Mouse (Mus musculus): Measurements from ENCODE around the gene Mccc2. TPM values are rescaled to one million over a fixed set of nuclear protein-coding genes. Genes with fewer than 3 reads are reported as not detected.
"Not testable (repeated sequence)": the region's sequence is repeated elsewhere in the genome, so short reads cannot be mapped to it uniquely, and the experiment has no call there.

Mccc2 gene
- polyA plus RNA-seq (2016; fragmentation: Nextera tagmentation; extraction: Ambion mirVana): 49.2 and 55.1 TPM in 2 replicates

DNA sequence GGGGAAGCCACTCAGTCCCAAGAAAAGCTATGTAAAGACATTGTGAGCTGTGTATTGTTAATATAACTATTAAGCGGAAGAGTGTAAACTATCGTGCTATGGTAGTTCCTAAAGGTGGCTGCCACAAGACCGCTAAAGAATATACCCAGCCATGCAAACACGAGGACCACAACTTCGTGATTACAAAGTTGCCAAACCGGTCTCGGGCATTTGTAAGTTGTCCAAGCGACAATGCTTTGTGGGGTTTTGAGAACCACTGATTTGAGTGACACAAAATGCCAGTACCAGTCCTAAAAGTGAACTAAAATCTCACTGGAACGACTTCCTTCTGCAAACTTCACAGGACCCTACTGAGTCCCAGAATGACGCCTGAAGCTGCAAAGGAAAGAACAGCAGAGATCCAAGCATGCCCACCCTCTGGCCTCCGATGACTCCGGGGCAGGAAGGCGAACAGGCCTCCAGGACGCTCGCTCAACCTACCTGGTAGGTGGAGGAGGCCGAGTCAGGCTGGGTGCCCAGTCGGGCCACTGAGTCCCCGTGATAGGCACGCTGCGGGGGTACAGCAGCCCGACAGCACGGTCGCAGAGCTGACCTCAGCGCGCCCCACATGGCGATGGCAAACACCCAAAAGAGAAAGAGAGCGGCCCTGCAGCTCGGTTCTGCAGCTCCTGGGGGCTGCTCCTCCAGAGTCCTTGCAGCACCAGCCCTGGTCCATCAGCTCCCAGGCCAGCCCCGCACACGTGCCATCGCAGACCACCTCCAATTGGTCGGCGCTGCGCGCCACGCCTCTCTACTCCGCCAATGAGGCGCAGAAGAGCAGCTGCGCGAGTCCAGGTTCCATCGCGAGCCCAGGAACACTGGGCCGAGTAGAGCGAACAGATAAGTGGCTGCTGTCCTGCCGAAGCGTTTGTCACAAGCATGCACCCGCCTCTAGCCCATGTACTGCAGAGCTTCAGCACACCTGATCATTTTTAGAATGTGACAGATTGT, at the start of gene Mccc2:
Gene Mccc2, minus strand, starts transcription at position 734 of the 990 bp plus-strand sequence.
- Histone ChIP-seq H3K9me3 (no peaks in the 10 kb centered on the region), H3K27me3 (no peaks in the 10 kb centered on the region), H3K9ac (peak within 1 kb of the TSS; percentile 77), H3K4me3 (peak within 1 kb of the TSS; percentile 80), H3K4me1 (peaks cover 14% of the 10 kb centered on the region; the same call in 1 of the 2 replicates), H3K4me2 (replicated peaks) (peak within 1 kb of the TSS; percentile 85), H3K27ac (peak within 1 kb of the TSS; percentile 60; the same call in 1 of the 2 replicates), H3K36me3 (peaks cover under 1% of the 10 kb centered on the region; the same call in 1 of the 2 replicates)
- peak; percentile 100 for ATAC-seq (ENCODE audit: insufficient number of reproducible peaks, insufficient read depth, low FRiP score, low TSS enrichment)
- WGBS: 4% methylated on average over 46 of the region's 47 CpGs

DNA sequence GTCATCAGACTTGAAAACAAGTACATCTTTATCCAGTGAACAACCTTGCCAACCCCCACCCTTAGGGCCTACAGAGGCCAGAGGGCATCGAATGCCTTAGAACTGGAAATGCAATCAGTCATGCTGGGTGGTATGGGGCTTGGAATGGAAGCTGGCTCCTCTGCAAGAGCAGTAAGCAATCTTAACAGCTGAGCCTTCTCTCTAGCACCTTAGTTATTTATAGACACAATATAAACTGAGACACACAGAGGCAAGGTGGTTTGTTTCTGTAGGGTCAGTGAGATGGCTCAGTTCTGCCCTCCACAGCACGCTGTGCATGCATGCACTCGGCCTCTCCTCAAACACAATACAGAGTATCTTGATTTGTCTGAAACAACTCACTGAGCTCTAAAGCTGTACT, 48.5 kb upstream of the Mccc2 start:
- Histone ChIP-seq H3K27me3 (no peaks in the 10 kb centered on the region), H3K4me2 (replicated peaks) (no peak overlapping the region), H3K4me3 (no peak overlapping the region), H3K36me3 (peaks cover 62% of the 10 kb centered on the region), H3K27ac (no peak overlapping the region), H3K4me1 (no peaks in the 10 kb centered on the region), H3K9me3 (no peaks in the 10 kb centered on the region), H3K9ac (no peak overlapping the region)
- ATAC-seq (ENCODE audit: insufficient number of reproducible peaks, insufficient read depth, low FRiP score, low TSS enrichment): no peak
- 94% methylated on average over 3 of the region's 3 CpGs for WGBS

DNA sequence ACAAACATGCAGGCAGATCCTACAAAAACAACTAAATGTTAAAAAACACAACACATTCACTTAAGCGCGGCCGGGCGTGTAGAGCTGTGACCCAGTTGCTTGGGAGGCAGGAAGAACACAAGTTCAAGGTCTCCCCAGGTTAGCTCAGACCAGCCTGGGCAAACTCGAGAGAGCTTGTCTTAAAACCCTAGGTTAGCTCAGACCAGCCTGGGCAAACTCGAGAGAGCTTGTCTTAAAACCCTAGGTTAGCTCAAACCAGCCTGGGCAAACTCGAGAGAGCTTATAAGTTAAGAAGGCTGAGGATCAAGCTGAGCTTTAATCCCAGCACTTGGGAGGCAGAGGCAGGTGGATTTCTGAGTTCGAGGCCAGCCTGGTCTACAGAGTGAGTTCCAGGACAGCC, 42.3 kb upstream of the Mccc2 start:
- H3K4me1 ChIP-seq; H3K4me3 ChIP-seq; H3K27ac ChIP-seq; H3K9me3 ChIP-seq; H3K4me2 ChIP-seq (replicated peaks); ATAC-seq (ENCODE audit: insufficient number of reproducible peaks, insufficient read depth, low FRiP score, low TSS enrichment); H3K9ac ChIP-seq; H3K27me3 ChIP-seq: not testable (repeated sequence)
- WGBS: 96% methylated on average over 8 of the region's 8 CpGs
- peaks cover 74% of the 10 kb centered on the region for H3K36me3 ChIP-seq

DNA sequence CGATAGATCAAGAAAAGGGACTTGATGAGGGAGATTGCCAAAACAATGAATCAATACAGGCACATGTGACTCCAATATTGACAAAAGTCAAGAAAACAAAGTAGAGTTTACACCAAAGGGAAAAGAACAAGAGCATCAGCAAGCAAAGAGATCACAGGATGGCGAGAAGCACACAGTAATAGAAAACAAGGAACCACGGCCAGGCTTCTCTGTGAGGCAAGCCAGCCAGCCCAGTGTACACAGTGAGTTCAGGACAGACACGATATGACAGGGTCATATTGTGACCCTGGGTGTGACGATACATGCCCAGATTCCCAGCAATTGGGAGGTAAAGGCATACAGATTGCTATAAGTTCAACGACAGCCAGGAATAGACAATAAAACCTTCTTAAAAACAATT, 10.6 kb upstream of the Mccc2 start:
- Histone ChIP-seq H3K4me1 (no peaks in the 10 kb centered on the region), H3K4me2 (replicated peaks) (no peak overlapping the region), H3K9me3 (no peaks in the 10 kb centered on the region), H3K4me3 (no peak overlapping the region), H3K9ac (no peak overlapping the region), H3K36me3 (peaks cover 59% of the 10 kb centered on the region), H3K27ac (no peak overlapping the region), H3K27me3 (no peaks in the 10 kb centered on the region)
- WGBS: 87% methylated on average over 6 of the region's 6 CpGs
- ATAC-seq (ENCODE audit: insufficient number of reproducible peaks, insufficient read depth, low FRiP score, low TSS enrichment): no peak

DNA sequence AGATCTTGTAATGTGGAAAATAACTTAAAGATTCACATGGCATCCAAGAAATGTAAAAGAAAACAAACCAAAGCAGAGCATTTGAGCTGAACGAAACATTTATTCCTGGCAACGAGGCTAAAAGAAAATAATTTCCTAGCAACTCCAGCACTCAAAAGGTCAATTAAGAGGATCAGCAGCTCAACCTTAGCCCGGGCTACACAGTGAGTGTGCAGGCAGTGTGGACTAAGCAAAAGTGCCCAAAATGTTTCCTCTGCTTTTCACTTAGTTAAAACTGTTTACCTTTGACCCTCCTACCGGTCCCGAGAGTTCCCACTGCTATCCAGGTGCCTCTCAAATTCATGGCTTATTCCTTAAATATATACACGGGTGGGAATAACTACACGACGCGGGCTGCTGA, 1.5 kb upstream of the Mccc2 start:
- 88% methylated on average over 9 of the region's 9 CpGs for WGBS
- Histone ChIP-seq H3K4me2 (replicated peaks) (no peak overlapping the region), H3K4me1 (peaks cover 14% of the 10 kb centered on the region; the same call in 1 of the 2 replicates), H3K36me3 (peaks cover 4% of the 10 kb centered on the region; the same call in 1 of the 2 replicates), H3K9me3 (no peaks in the 10 kb centered on the region), H3K4me3 (no peak overlapping the region), H3K27ac (no peak overlapping the region), H3K27me3 (no peaks in the 10 kb centered on the region), H3K9ac (no peak overlapping the region)
- no peak for ATAC-seq (ENCODE audit: insufficient number of reproducible peaks, insufficient read depth, low FRiP score, low TSS enrichment)

DNA sequence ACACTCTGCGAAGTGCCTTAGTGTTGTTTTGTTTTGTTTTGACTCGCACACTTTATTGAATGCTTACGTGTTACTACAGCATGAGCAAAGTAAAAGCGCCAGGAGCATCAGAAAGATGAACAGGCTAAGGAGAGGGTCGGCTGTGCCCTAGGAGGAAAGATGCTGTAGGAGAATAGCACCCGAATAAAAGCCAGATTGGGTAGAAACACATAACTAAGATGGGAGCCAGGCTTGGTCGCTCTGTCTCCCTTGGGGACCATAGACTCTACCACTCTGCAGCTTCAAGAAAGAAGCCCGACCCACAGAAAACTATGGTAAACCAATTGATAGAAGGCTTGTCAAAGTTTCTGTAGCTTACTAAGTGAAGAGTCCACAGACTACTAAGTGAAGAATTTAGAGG, 498 bp upstream of the Mccc2 start:
- H3K4me2 ChIP-seq (replicated peaks): peak overlapping the region; percentile 85
- H3K4me1 ChIP-seq: peaks cover 14% of the 10 kb centered on the region; the same call in 1 of the 2 replicates
- peaks cover 4% of the 10 kb centered on the region; the same call in 1 of the 2 replicates for H3K36me3 ChIP-seq
- H3K27me3 ChIP-seq: no peaks in the 10 kb centered on the region
- 9% methylated on average over 8 of the region's 8 CpGs for WGBS
- H3K4me3 ChIP-seq: peak overlapping the region; percentile 80
- H3K27ac ChIP-seq: peak overlapping the region; percentile 60; the same call in 1 of the 2 replicates
- peak overlapping the region; percentile 77 for H3K9ac ChIP-seq
- H3K9me3 ChIP-seq: no peaks in the 10 kb centered on the region
- ATAC-seq (ENCODE audit: insufficient number of reproducible peaks, insufficient read depth, low FRiP score, low TSS enrichment): peak; percentile 17; the same call in 1 of the 2 replicates

DNA sequence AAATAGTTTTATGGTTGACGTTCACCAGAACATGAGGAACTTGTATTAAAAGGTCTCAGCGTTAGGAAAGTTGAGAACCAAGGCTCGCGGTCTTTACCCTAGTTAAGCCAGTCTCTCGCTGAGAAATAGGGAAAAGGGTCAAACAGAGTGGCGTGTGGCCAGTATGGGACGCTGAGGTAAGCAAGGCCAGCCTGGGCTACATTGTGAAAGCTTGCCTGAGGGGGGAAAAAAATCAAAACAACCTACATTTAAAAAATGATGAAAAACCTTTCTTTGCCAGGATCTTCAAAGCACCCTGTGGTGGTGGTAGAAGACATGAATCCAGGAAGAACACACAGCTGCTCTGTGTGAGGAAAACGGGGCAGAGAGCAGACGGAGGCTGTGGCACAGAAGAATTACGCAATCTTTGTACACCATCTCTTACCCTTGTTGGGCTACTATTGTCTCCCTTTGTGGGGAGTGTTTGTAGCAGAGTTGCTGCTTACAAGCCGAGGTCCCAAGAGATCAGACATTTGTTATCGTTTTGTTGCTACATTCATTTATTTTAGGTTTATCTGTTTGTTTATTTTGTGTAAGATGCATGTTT, 9.4 kb downstream of the Mccc2 start:
- Histone ChIP-seq H3K27ac (no peak overlapping the region), H3K27me3 (no peaks in the 10 kb centered on the region), H3K4me1 (no peaks in the 10 kb centered on the region), H3K9ac (no peak overlapping the region), H3K9me3 (no peaks in the 10 kb centered on the region), H3K36me3 (no peaks in the 10 kb centered on the region), H3K4me2 (replicated peaks) (no peak overlapping the region), H3K4me3 (no peak overlapping the region)
- ATAC-seq (ENCODE audit: insufficient number of reproducible peaks, insufficient read depth, low FRiP score, low TSS enrichment): no peak
- WGBS: 89% methylated on average over 12 of the region's 12 CpGs

DNA sequence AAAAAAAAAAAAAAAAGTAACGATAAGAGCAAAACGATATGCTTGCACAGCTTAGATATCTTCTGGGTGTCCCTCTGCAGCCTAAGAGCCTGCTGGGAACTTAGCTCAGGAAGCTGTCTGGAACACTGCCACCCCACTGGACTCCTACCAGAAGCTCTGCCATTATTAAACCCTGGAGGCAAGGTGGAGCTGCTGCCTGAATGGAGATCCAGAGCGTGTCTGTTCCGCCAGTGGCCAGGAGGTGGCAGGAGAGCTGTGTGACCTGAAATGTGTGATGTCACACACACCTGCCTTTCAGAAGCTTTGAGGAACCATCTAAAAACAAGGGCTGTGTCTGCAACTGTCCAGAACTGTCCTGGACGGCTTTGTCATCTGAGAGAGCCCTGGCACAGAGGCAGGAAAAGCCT, 13.6 kb downstream of the Mccc2 start:
- ATAC-seq (ENCODE audit: insufficient number of reproducible peaks, insufficient read depth, low FRiP score, low TSS enrichment): no peak
- H3K4me3 ChIP-seq: no peak overlapping the region
- no peak overlapping the region for H3K27ac ChIP-seq
- no peaks in the 10 kb centered on the region for H3K4me1 ChIP-seq
- no peaks in the 10 kb centered on the region for H3K9me3 ChIP-seq
- 36% methylated on average over 5 of the region's 5 CpGs for WGBS
- peaks cover under 1% of the 10 kb centered on the region; the same call in 1 of the 2 replicates for H3K36me3 ChIP-seq
- H3K9ac ChIP-seq: no peak overlapping the region
- no peak overlapping the region for H3K4me2 ChIP-seq (replicated peaks)
- H3K27me3 ChIP-seq: no peaks in the 10 kb centered on the region

DNA sequence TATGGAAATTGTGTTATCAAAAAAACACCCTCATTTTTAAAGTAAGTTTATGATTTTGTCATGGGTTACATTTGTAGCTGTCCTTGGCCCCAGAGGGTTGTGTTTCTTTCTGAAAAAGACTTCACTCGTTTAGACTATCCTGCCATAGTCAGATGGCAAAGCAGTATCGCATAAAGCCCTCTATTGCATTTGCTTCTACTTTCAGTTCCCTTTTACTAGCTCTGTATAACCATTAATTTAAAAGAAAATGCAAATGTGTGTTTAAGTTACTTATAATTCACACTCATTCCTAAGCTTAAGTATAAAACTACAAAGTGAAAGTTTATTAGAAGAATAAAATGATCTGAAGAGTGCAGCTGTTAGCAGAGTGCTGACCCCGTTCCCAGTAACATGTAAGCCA, 16.4 kb downstream of the Mccc2 start:
- ATAC-seq (ENCODE audit: insufficient number of reproducible peaks, insufficient read depth, low FRiP score, low TSS enrichment): no peak
- Histone ChIP-seq H3K4me3 (no peak overlapping the region), H3K4me1 (no peaks in the 10 kb centered on the region), H3K27me3 (no peaks in the 10 kb centered on the region), H3K4me2 (replicated peaks) (no peak overlapping the region), H3K36me3 (peaks cover 4% of the 10 kb centered on the region; the same call in 1 of the 2 replicates), H3K9ac (no peak overlapping the region), H3K9me3 (no peaks in the 10 kb centered on the region), H3K27ac (no peak overlapping the region)
- WGBS: 96% methylated on average over 3 of the region's 3 CpGs

DNA sequence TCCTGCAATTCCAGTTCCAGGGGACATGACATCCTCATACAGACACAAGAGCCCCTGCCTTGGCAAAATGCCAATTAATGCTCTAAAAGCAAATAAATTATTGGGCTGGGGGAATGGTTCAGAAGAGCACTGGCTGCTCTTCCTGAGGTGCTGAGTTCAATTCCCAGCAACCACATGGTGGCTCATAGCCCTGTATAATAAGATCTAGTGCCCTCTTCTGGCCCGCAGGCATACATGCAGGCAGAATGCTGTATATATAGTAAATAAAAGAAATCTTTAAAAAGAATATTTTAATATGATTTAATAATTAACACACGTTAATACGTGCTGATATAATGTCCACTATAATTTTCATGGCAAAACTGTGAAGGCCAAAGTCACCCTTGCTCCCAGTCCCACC, 17.3 kb downstream of the Mccc2 start:
- Histone ChIP-seq H3K27me3 (no peaks in the 10 kb centered on the region), H3K4me1 (no peaks in the 10 kb centered on the region), H3K9ac (no peak overlapping the region), H3K4me3 (no peak overlapping the region), H3K27ac (no peak overlapping the region), H3K9me3 (no peaks in the 10 kb centered on the region), H3K36me3 (peaks cover 7% of the 10 kb centered on the region; the same call in 1 of the 2 replicates), H3K4me2 (replicated peaks) (no peak overlapping the region)
- WGBS: 82% methylated on average over 3 of the region's 3 CpGs
- no peak for ATAC-seq (ENCODE audit: insufficient number of reproducible peaks, insufficient read depth, low FRiP score, low TSS enrichment)

DNA sequence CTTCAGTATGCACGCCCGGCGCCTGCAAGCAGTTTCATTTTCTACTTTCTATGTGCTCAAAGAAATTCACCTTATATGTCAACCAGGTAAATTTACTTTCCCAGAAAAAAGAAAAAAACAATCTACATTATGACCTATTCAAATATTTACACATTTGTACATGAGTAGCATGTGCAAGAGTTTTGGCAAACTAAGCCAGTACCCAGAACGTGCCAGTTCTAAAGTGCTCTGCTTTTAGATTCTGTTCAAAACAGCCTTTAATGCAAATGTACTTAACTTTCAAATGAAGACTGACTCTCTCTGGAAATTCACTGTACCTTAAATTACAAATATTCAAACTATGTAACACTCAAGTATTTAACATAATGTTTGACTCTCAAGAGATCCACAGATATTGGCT, 25.8 kb downstream of the Mccc2 start:
- Histone ChIP-seq H3K27ac (no peak overlapping the region), H3K4me3 (no peak overlapping the region), H3K4me1 (no peaks in the 10 kb centered on the region), H3K36me3 (peaks cover 32% of the 10 kb centered on the region; the same call in 1 of the 2 replicates), H3K27me3 (no peaks in the 10 kb centered on the region), H3K4me2 (replicated peaks) (no peak overlapping the region), H3K9me3 (no peaks in the 10 kb centered on the region), H3K9ac (no peak overlapping the region)
- WGBS: 86% methylated on average over 4 of the region's 4 CpGs
- no peak for ATAC-seq (ENCODE audit: insufficient number of reproducible peaks, insufficient read depth, low FRiP score, low TSS enrichment)
